Mouse (Mus musculus) myocyte (in vitro differentiated cells): Measurements from ENCODE around the gene Prex1. TPM values are rescaled to one million over a fixed set of nuclear protein-coding genes. Genes with fewer than 3 reads are reported as not detected.

Source experiments
- H3K27me3 ChIP-seq: one replicate; pipeline ENCODE4 v1.6.1; 2011; ENCODE audit not compliant: control insufficient read depth, insufficient read depth, insufficient read length
- H3K36me3 ChIP-seq: one replicate; pipeline ENCODE4 v1.6.1; 2011; ENCODE audit not compliant: control insufficient read depth, insufficient read depth
- H3K4me2 ChIP-seq: one replicate; pipeline ENCODE4 v1.6.1; 2011; ENCODE audit warnings: low read depth, control low read depth
- H3K4me3 ChIP-seq: one replicate; pipeline ENCODE4 v1.5.1; 2011; ENCODE audit warnings: mild to moderate bottlenecking, control low read depth, moderate library complexity
- H3K79me2 ChIP-seq: one replicate; pipeline ENCODE4 v1.6.1; 2011; ENCODE audit not compliant: control insufficient read depth, insufficient read depth
- H3ac ChIP-seq: one replicate; pipeline ENCODE4 v1.6.1; 2011; ENCODE audit not compliant: control insufficient read depth, insufficient read length
- CEBPB ChIP-seq: IDR thresholded peaks from 2 replicates; pipeline ENCODE4 v1.6.1; 2011; ENCODE audit warnings: mild to moderate bottlenecking, moderate library complexity; ENCODE audit not compliant: poor library complexity, insufficient read depth, severe bottlenecking
- E2F4 ChIP-seq: IDR thresholded peaks from one replicate; pipeline ENCODE4 v1.6.1; 2011; ENCODE audit warnings: mild to moderate bottlenecking, control low read depth, moderate library complexity; ENCODE audit not compliant: insufficient read depth
- MAX ChIP-seq: IDR thresholded peaks from one replicate; pipeline ENCODE4 v1.6.1; 2011; ENCODE audit warnings: low read depth, mild to moderate bottlenecking, control low read depth
- MYOD1 ChIP-seq, 3 experiments: IDR thresholded peaks; one replicate each; pipeline ENCODE4 v1.6.1; 2011; ENCODE audit warnings: control low read depth in 2 of 3, low read depth in 2 of 3, mild to moderate bottlenecking in 2 of 3, moderate library complexity in 1 of 3; ENCODE audit not compliant: insufficient read length in 2 of 3, control insufficient read depth in 1 of 3
- MYOG ChIP-seq, 3 experiments: IDR thresholded peaks; one replicate each; pipeline ENCODE4 v1.6.1; 2011; ENCODE audit warnings: control low read depth in 2 of 3, low read depth in 2 of 3, mild to moderate bottlenecking in 2 of 3; ENCODE audit not compliant: insufficient read length in 2 of 3, control insufficient read depth in 1 of 3, insufficient read depth in 1 of 3
- POLR2A ChIP-seq: IDR thresholded peaks from one replicate; pipeline ENCODE4 v1.6.1; 2011; ENCODE audit warnings: low read depth, mild to moderate bottlenecking, control low read depth, moderate library complexity; ENCODE audit not compliant: insufficient read length
- POLR2AphosphoS2 ChIP-seq: IDR thresholded peaks from one replicate; pipeline ENCODE4 v1.6.1; 2011; ENCODE audit warnings: low read depth, control low read depth; ENCODE audit not compliant: insufficient read length
- REST ChIP-seq: IDR thresholded peaks from one replicate; pipeline ENCODE4 v1.6.1; 2011; ENCODE audit warnings: mild to moderate bottlenecking, control low read depth, moderate library complexity; ENCODE audit not compliant: insufficient read depth, insufficient read length
- SRF ChIP-seq: IDR thresholded peaks from one replicate; pipeline ENCODE4 v1.6.1; 2011; ENCODE audit warnings: low read depth; ENCODE audit not compliant: control insufficient read depth, insufficient read length
- TCF12 ChIP-seq: IDR thresholded peaks from one replicate; pipeline ENCODE4 v1.6.1; 2011; ENCODE audit warnings: mild to moderate bottlenecking, control low read depth; ENCODE audit not compliant: poor library complexity, insufficient read depth, severe bottlenecking
- TCF3 ChIP-seq: IDR thresholded peaks from one replicate; pipeline ENCODE4 v1.6.1; 2011; ENCODE audit warnings: low read depth, control low read depth; ENCODE audit not compliant: insufficient read length
- USF1 ChIP-seq: IDR thresholded peaks from one replicate; pipeline ENCODE4 v1.6.1; 2011; ENCODE audit warnings: low read depth, mild to moderate bottlenecking, control low read depth, moderate library complexity
- polyA plus RNA-seq: library from polyadenylated mRNA; unstranded; fragments of >200 nt; fragmentation: generic; extraction: Trizol; gene quantifications from one replicate; pipeline ENCODE4 v1.2.1, GENCODE M21; 2012; ENCODE audit warnings: missing spikeins

Gene Prex1
- polyA plus RNA-seq, 1 experiment: 0.17 TPM

GRCm38 (mm10) chr2:166574934-166575333 lies 138.7 kb downstream of the Prex1 start:
- Histone ChIP-seq H3K4me3 (no peak overlapping the region), H3K36me3 (no peaks in the 10 kb centered on the region), H3K4me2 (peak overlapping the region; percentile 49), H3ac (no peak overlapping the region), H3K27me3 (peaks cover 5% of the 10 kb centered on the region), H3K79me2 (no peaks in the 10 kb centered on the region)
- TF ChIP-seq MYOG (IDR thresholded peaks at IDR 0.05; ENCODE audit: control insufficient read depth in 1 of 3, insufficient read depth in 1 of 3, insufficient read length in 2 of 3, low read depth in 2 of 3) (no peak), CEBPB (no peak), TCF3 (no peak), MAX (no peak), MYOD1 (IDR thresholded peaks at IDR 0.05; ENCODE audit: control insufficient read depth in 1 of 3, insufficient read length in 2 of 3, low read depth in 2 of 3) (no peak), POLR2A (no peak), REST (no peak), TCF12 (no peak), SRF (no peak), USF1 (no peak), E2F4 (no peak), POLR2AphosphoS2 (no peak)

- H3K36me3 ChIP-seq: no peaks in the 10 kb centered on the region
Measured at GRCm38 (mm10) chr2:166573621-166574020, 140.0 kb downstream of the Prex1 start.

GRCm38 (mm10) chr2:166572297-166572696 lies 141.3 kb downstream of the Prex1 start:
- Histone ChIP-seq H3K4me2 (no peak overlapping the region), H3K4me3 (no peak overlapping the region), H3ac (no peak overlapping the region), H3K36me3 (no peaks in the 10 kb centered on the region), H3K79me2 (no peaks in the 10 kb centered on the region), H3K27me3 (peaks cover 5% of the 10 kb centered on the region)
- TF ChIP-seq MYOG (IDR thresholded peaks at IDR 0.05; ENCODE audit: control insufficient read depth in 1 of 3, insufficient read depth in 1 of 3, insufficient read length in 2 of 3, low read depth in 2 of 3) (no peak), CEBPB (no peak), MAX (no peak)

More at GRCm38 (mm10) chr2:166573621-166574020, 140.0 kb downstream of the Prex1 start:
- no peak overlapping the region for H3ac ChIP-seq
- no peaks in the 10 kb centered on the region for H3K79me2 ChIP-seq
- TF ChIP-seq CEBPB (no peak), SRF (no peak), E2F4 (no peak), MAX (no peak), TCF3 (no peak), MYOG (IDR thresholded peaks at IDR 0.05; ENCODE audit: control insufficient read depth in 1 of 3, insufficient read depth in 1 of 3, insufficient read length in 2 of 3, low read depth in 2 of 3) (no peak), MYOD1 (IDR thresholded peaks at IDR 0.05; ENCODE audit: control insufficient read depth in 1 of 3, insufficient read length in 2 of 3, low read depth in 2 of 3) (no peak), TCF12 (no peak), REST (no peak), USF1 (no peak), POLR2AphosphoS2 (no peak), POLR2A (no peak)
- H3K4me3 ChIP-seq: no peak overlapping the region
- H3K27me3 ChIP-seq: peaks cover 5% of the 10 kb centered on the region
- no peak overlapping the region for H3K4me2 ChIP-seq

GRCm38 (mm10) chr2:166569182-166569581 lies 144.4 kb downstream of the Prex1 start:
- no peaks in the 10 kb centered on the region for H3K36me3 ChIP-seq
- no peak overlapping the region for H3K4me2 ChIP-seq
- H3ac ChIP-seq: no peak overlapping the region
- TF ChIP-seq USF1 (no peak), TCF3 (no peak), POLR2A (no peak), REST (no peak), E2F4 (no peak), CEBPB (no peak), POLR2AphosphoS2 (no peak), MYOD1 (IDR thresholded peaks at IDR 0.05; ENCODE audit: control insufficient read depth in 1 of 3, insufficient read length in 2 of 3, low read depth in 2 of 3) (no peak)
- no peaks in the 10 kb centered on the region for H3K79me2 ChIP-seq
- H3K27me3 ChIP-seq: no peaks in the 10 kb centered on the region
- no peak overlapping the region for H3K4me3 ChIP-seq

GRCm38 (mm10) chr2:166565503-166565902 lies 148.1 kb downstream of the Prex1 start:
- Histone ChIP-seq H3K79me2 (no peaks in the 10 kb centered on the region), H3ac (no peak overlapping the region), H3K4me2 (no peak overlapping the region), H3K4me3 (no peak overlapping the region), H3K27me3 (no peaks in the 10 kb centered on the region), H3K36me3 (no peaks in the 10 kb centered on the region)
- TF ChIP-seq TCF12 (no peak), CEBPB (no peak), MAX (no peak), SRF (no peak), MYOD1 (IDR thresholded peaks at IDR 0.05; ENCODE audit: control insufficient read depth in 1 of 3, insufficient read length in 2 of 3, low read depth in 2 of 3) (no peak), POLR2AphosphoS2 (no peak), E2F4 (no peak), REST (no peak), TCF3 (no peak), POLR2A (no peak), MYOG (IDR thresholded peaks at IDR 0.05; ENCODE audit: control insufficient read depth in 1 of 3, insufficient read depth in 1 of 3, insufficient read length in 2 of 3, low read depth in 2 of 3) (no peak), USF1 (no peak)
